Mouse (Mus musculus) limb, embryonic 10.5 days (tissue): ENCODE results near the gene Kcnma1. TPM values are rescaled to one million over a fixed set of nuclear protein-coding genes. Genes with fewer than 3 reads are reported as not detected.

Source experiments
- DNase-seq: peaks from one replicate; pipeline ENCODE4 v3.0.0-alpha.2; 2017; ENCODE audit warnings: low spot score
- H3K27ac ChIP-seq: fragments of 300-500 bp; sonication (generic); 2 replicates; pipeline ENCODE4 v1.5.1; 2016; ENCODE audit warnings: mild to moderate bottlenecking
- H3K27me3 ChIP-seq: fragments of 300-500 bp; sonication (generic); 2 replicates; pipeline ENCODE4 v1.6.1; 2016; ENCODE audit warnings: low read depth, mild to moderate bottlenecking; ENCODE audit not compliant: poor library complexity, severe bottlenecking
- H3K36me3 ChIP-seq: fragments of 300-500 bp; sonication (generic); 2 replicates; pipeline ENCODE4 v1.6.1; 2016; ENCODE audit warnings: mild to moderate bottlenecking, moderate library complexity
- H3K4me1 ChIP-seq: fragments of 300-500 bp; sonication (generic); 2 replicates; pipeline ENCODE4 v1.6.1; 2016
- H3K4me3 ChIP-seq: fragments of 300-500 bp; sonication (generic); 2 replicates; pipeline ENCODE4 v1.5.1; 2016; ENCODE audit warnings: mild to moderate bottlenecking, moderate library complexity
- H3K9me3 ChIP-seq: fragments of 300-500 bp; sonication (generic); replicated peaks from 2 replicates; pipeline ENCODE4 v1.6.1; 2016; ENCODE audit warnings: mild to moderate bottlenecking
- WGBS: fragments of 180-500 bp; shearing (Covaris S2); methylation state at CpG from one replicate; pipeline ENCODE4 v1.1.7; 2016; 5-methylcytosine and 5-hydroxymethylcytosine counted together
- polyA plus RNA-seq: library from polyadenylated mRNA; unstranded; fragments of >200 nt; fragmentation: Nextera tagmentation; extraction: Ambion mirVana; gene quantifications from 2 replicates; pipeline ENCODE4 v1.2.1, GENCODE M21; 2016

Kcnma1 gene
- polyA plus RNA-seq, 1 experiment from 2014 or later, result 0.86 TPM

- Histone ChIP-seq H3K27ac (peak overlapping the region; percentile 63), H3K27me3 (peaks cover 17% of the 10 kb centered on the region; the same call in 1 of the 2 replicates), H3K4me1 (peaks cover 64% of the 10 kb centered on the region), H3K36me3 (no peaks in the 10 kb centered on the region), H3K9me3 (no peaks in the 10 kb centered on the region), H3K4me3 (no peak overlapping the region)
- WGBS, result 76% methylated on average over 5 of the region's 5 CpGs
- DNase-seq, result no peak
These were observed 623.5 kb downstream of the Kcnma1 start for GRCm38 (mm10) chr14:23390768-23391167.

GRCm38 (mm10) chr14:23390161-23390560 lies 624.1 kb downstream of the Kcnma1 start:
- Histone ChIP-seq H3K9me3 (no peaks in the 10 kb centered on the region), H3K27me3 (peaks cover 17% of the 10 kb centered on the region; the same call in 1 of the 2 replicates), H3K36me3 (no peaks in the 10 kb centered on the region), H3K27ac (peak overlapping the region; percentile 65; the same call in 1 of the 2 replicates), H3K4me3 (no peak overlapping the region), H3K4me1 (peaks cover 66% of the 10 kb centered on the region)
- DNase-seq, result peak; percentile 63
- 20% methylated on average over 4 of the region's 4 CpGs for WGBS

- no peak overlapping the region for H3K4me3 ChIP-seq
- peaks cover 25% of the 10 kb centered on the region; the same call in 1 of the 2 replicates for H3K27me3 ChIP-seq
- no peaks in the 10 kb centered on the region for H3K9me3 ChIP-seq
- no peak for DNase-seq
- no peaks in the 10 kb centered on the region for H3K36me3 ChIP-seq
- peak overlapping the region; percentile 76 for H3K27ac ChIP-seq
- 92% methylated on average over 3 of the region's 3 CpGs for WGBS
- H3K4me1 ChIP-seq, result peaks cover 79% of the 10 kb centered on the region
These were observed 627.5 kb downstream of the Kcnma1 start for GRCm38 (mm10) chr14:23386786-23387185.

GRCm38 (mm10) chr14:23385776-23386608 lies 628.3 kb downstream of the Kcnma1 start:
- Histone ChIP-seq H3K36me3 (no peaks in the 10 kb centered on the region), H3K9me3 (no peaks in the 10 kb centered on the region), H3K4me1 (peaks cover 71% of the 10 kb centered on the region), H3K27ac (peak overlapping the region; percentile 76), H3K27me3 (peaks cover 25% of the 10 kb centered on the region; the same call in 1 of the 2 replicates), H3K4me3 (no peak overlapping the region)
- peak; percentile 68 for DNase-seq
- WGBS, result 28% methylated on average over 11 of the region's 11 CpGs

GRCm38 (mm10) chr14:23378351-23379087 lies 635.8 kb downstream of the Kcnma1 start:
- peaks cover 31% of the 10 kb centered on the region for H3K4me1 ChIP-seq
- no peak for DNase-seq
- no peaks in the 10 kb centered on the region for H3K36me3 ChIP-seq
- no peaks in the 10 kb centered on the region for H3K9me3 ChIP-seq
- peak overlapping the region; percentile 72 for H3K27ac ChIP-seq
- 0 out of 2 replicates have a peak, but pooled peaks cover 5% of the 10 kb centered on the region for H3K27me3 ChIP-seq
- no peak overlapping the region for H3K4me3 ChIP-seq
- WGBS, result 59% methylated on average over 6 of the region's 6 CpGs

GRCm38 (mm10) chr14:23372021-23372420 lies 642.3 kb downstream of the Kcnma1 start:
- H3K27ac ChIP-seq, result no peak overlapping the region
- H3K36me3 ChIP-seq, result no peaks in the 10 kb centered on the region
- H3K9me3 ChIP-seq, result no peaks in the 10 kb centered on the region
- no peak for DNase-seq
- no peaks in the 10 kb centered on the region for H3K27me3 ChIP-seq
- WGBS, result 75% methylated on average over 3 of the region's 3 CpGs
- no peaks in the 10 kb centered on the region for H3K4me1 ChIP-seq
- no peak overlapping the region for H3K4me3 ChIP-seq

- Histone ChIP-seq H3K4me1 (peaks cover 15% of the 10 kb centered on the region), H3K4me3 (no peak overlapping the region), H3K9me3 (no peaks in the 10 kb centered on the region), H3K36me3 (no peaks in the 10 kb centered on the region), H3K27ac (no peak overlapping the region), H3K27me3 (peaks cover 29% of the 10 kb centered on the region; the same call in 1 of the 2 replicates)
- WGBS, result 81% methylated on average over 11 of the region's 11 CpGs
- DNase-seq, result no peak
These were observed 653.7 kb downstream of the Kcnma1 start for GRCm38 (mm10) chr14:23360491-23360995.

GRCm38 (mm10) chr14:23358776-23359175 lies 655.5 kb downstream of the Kcnma1 start:
- no peaks in the 10 kb centered on the region for H3K9me3 ChIP-seq
- no peak for DNase-seq
- H3K4me3 ChIP-seq, result no peak overlapping the region
- WGBS, result 95% methylated on average over 6 of the region's 6 CpGs
- H3K36me3 ChIP-seq, result no peaks in the 10 kb centered on the region
- peaks cover 12% of the 10 kb centered on the region for H3K4me1 ChIP-seq
- H3K27me3 ChIP-seq, result peaks cover 29% of the 10 kb centered on the region; the same call in 1 of the 2 replicates
- no peak overlapping the region for H3K27ac ChIP-seq

GRCm38 (mm10) chr14:23357529-23358278 lies 656.6 kb downstream of the Kcnma1 start:
- DNase-seq, result no peak

GRCm38 (mm10) chr14:23326786-23327185 lies 687.5 kb downstream of the Kcnma1 start:
- Histone ChIP-seq H3K36me3 (no peaks in the 10 kb centered on the region), H3K27me3 (no peaks in the 10 kb centered on the region), H3K4me1 (no peaks in the 10 kb centered on the region), H3K9me3 (no peaks in the 10 kb centered on the region), H3K4me3 (no peak overlapping the region), H3K27ac (no peak overlapping the region)
- no peak for DNase-seq
- WGBS, result 87% methylated on average over 3 of the region's 3 CpGs

More at GRCm38 (mm10) chr14:23357529-23358278, 656.6 kb downstream of the Kcnma1 start:
- Histone ChIP-seq H3K9me3 (no peaks in the 10 kb centered on the region), H3K27me3 (peaks cover 20% of the 10 kb centered on the region; the same call in 1 of the 2 replicates), H3K4me3 (no peak overlapping the region), H3K36me3 (no peaks in the 10 kb centered on the region), H3K27ac (no peak overlapping the region), H3K4me1 (peaks cover 8% of the 10 kb centered on the region)
- 92% methylated on average over 8 of the region's 8 CpGs for WGBS

- no peaks in the 10 kb centered on the region for H3K36me3 ChIP-seq
- H3K4me3 ChIP-seq, result no peak overlapping the region
- 0 out of 2 replicates have a peak, but pooled peaks cover 3% of the 10 kb centered on the region for H3K4me1 ChIP-seq
- no peak for DNase-seq
- no peak overlapping the region for H3K27ac ChIP-seq
- no peaks in the 10 kb centered on the region for H3K27me3 ChIP-seq
- H3K9me3 ChIP-seq, result no peaks in the 10 kb centered on the region
- 91% methylated on average over 5 of the region's 5 CpGs for WGBS
These were observed 709.0 kb downstream of the Kcnma1 start for GRCm38 (mm10) chr14:23305288-23305687.

GRCm38 (mm10) chr14:23300443-23300842 lies 713.8 kb downstream of the Kcnma1 start:
- Histone ChIP-seq H3K9me3 (no peaks in the 10 kb centered on the region), H3K36me3 (no peaks in the 10 kb centered on the region), H3K4me1 (no peaks in the 10 kb centered on the region), H3K4me3 (no peak overlapping the region), H3K27ac (no peak overlapping the region), H3K27me3 (no peaks in the 10 kb centered on the region)
- no peak for DNase-seq
- WGBS, result 94% methylated on average over 2 of the region's 2 CpGs
